Mouse (Mus musculus) gastrocnemius, postnatal 10 days (tissue): ENCODE data around the gene C1ra. TPM values are rescaled to one million over a fixed set of nuclear protein-coding genes. Genes with fewer than 3 reads are reported as not detected.
A peak's percentile ranks its signal among the peaks of the same experiment; 100 is the strongest.
"Not testable (repeated sequence)": the region's sequence is repeated elsewhere in the genome, so short reads cannot be mapped to it uniquely, and the experiment has no call there.

Experiments used
- DNase-seq: peaks from one replicate; pipeline ENCODE4 v3.0.0; 2021; ENCODE audit warnings: mixed read lengths
- long read RNA-seq, 2 experiments: library from polyadenylated mRNA; stranded (forward); transcript quantifications; one replicate each; pipeline ENCODE4 v2.0.0; 2021
- total RNA-seq, 2 experiments: library from RNA; stranded (reverse); gene quantifications; 2 replicates each; pipeline ENCODE4 v1.2.3; 2021

The C1ra gene
- 10 to 100 TPM; 19.4 to 19.7 TPM for total RNA-seq
- long read RNA-seq, experiment 1, transcript C1ra-201 (11 exons, 2,981 nt): major isoform, 25 of 29 reads
- long read RNA-seq, experiment 1, partial matches to known transcripts: 3 of 29 reads
- long read RNA-seq, experiment 1, other reads (novel, unspliced or antisense): 1 of 29 reads
- long read RNA-seq, experiment 2, transcript C1ra-201 (11 exons, 2,981 nt): major isoform, 21 of 22 reads
- long read RNA-seq, experiment 2, partial matches to known transcripts: 1 of 22 reads
- long read RNA-seq, experiment 2, other reads (novel, unspliced or antisense): 0 of 22 reads

DNA sequence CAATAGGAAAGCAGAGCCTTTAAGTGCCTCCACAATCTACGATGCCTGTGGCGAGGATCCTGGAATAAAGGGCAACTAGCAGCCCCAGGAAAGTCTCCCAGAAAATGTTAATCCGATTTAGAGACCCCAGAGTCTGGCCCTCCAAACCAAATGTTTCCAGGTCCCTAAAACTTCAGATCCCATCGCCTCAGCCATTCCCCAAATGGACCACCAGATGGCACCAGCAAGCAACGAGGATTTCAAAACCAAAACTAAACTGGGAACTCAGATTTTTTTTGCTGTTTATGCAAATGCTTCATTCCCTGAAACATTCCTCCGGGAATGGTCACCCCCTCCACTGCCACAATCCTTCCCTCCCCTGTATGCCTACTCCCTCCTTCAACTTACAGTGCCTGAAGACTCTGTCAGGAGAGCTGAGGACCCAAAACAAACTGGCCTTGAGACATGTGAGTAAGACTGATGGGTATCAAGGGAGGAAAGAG is at the start of gene C1ra:
TSS of gene C1ra (plus strand) at position 51 of the 482 bp plus-strand sequence.
- peak; percentile 64 for DNase-seq

DNA sequence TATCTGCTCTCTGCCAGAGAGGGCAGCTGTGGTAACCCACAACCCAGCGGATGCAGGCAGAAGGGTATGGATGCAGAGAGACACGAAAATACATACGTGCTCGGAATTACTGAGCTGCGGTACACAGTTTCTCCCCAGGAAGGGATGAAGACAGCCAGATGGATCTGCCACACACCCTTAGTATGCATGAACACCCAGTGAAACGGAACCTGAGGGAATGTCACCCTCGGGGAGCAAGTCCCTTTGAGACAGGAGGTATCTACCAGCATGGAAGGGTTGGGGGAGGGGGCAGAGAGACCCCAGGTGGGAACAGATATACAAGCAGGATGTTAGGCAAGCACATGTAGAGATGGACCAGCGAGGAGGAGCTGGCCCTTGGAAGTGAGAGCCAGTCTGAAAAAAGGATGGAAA is 48.3 kb upstream of the C1ra start:
- DNase-seq: no peak

DNA sequence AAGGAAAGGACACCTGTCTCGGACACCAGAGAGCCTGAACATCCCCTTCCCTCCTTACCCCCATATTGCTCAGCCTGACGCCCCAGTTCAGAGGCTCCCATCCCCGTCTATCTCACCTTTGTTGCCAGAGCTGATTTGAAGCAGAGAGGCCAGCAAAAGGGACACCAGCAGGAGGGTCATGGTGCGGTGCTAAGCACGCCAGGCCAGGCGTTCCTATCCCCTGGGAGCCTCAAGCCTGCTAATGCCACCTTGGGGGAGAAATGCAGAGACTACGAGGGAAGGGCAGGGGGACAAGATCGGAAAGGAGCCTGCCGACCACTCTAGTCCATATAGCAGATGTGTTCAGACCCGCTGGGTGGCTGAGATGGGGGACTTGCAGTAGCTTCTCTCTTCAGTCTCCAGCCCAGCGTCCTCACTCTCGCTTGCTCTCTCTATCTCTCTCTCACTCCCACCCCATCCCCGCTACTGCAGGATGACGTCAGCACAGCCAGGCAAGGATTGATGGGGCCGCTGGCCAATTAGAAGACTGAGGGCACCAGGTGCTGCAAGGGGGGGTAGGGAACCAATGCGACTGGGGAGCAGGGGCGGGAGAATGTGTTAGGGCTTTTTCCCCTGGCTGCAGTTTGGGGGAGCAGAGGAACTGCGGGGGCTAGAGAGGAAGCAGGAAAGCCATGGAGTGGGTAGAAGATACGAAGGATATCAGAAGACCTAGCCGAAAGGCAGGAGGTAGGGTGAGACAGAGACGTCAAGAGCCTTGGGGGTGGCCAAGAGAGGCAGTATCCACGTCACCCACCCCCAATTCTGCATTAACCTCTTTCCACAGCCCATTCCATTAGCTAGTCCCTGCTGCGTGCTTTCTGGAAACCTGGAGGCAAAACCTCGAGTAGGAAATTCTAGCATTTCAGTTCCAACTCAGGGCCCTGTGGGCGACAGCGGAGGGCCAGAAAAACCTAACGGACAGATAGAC is 47.6 kb upstream of the C1ra start, which contains the start of gene Clstn3:
TSS of gene Clstn3 (minus strand) at position 490 of the 967 bp plus-strand sequence.
- DNase-seq: peak; percentile 65

DNA sequence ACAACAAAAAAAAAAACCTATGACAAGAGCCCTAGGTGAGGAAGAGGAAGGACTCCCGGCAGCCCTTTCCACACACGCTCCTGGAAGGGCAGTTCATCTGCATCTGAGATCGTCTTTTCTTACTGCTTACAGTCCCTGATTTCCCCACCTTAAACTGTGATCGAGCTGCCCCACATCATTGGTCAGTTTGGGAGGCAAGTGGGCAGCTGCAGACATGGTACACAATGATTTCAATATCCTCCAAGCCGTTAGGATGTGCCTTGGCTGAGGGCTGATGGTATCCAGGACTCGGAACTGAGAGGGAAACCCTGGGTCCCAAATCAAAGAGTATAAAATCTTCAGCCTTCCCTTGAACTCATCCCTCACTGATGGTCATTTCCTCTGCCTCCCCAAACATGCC is 46.9 kb upstream of the C1ra start:
- no peak for DNase-seq

DNA sequence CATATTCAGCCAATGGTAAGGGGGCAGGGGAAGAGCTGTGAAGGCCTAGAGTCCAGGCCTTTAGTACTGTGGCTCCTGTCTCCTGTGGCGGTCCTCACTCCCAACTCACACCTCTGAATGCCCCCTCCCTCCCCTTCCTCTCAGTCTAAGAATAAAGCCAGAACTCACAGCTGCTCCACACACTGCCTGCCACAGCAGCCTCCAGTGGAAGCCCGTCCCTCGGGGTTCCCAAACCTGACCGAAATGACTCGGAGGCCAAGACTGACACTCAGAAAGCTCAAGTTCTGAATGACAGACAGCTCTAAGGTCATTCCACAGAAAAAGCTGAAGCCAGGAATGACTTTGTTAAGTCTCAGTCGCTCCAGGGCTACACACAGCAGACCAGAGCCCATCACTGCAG is 46.5 kb upstream of the C1ra start:
- no peak for DNase-seq

DNA sequence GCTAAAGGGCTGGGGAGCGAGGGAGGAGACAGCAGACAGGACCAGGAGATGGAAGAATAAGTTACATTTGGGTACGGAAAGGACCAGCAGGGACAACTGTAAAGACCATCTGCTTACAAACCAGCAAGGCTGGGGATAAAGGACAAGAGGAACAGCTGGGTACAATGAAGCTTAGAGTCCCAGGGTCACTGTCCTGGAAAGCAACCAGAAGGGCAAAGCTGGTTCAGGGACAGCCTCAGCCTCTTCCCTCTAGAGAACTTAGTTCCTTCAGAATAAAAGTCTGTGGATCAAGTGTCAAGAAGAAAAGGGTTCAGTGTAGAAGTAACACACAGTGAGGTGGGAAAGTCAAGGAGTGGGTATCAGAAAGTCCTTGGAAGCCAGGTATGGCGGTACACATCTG is 41.1 kb upstream of the C1ra start:
- DNase-seq: no peak

DNA sequence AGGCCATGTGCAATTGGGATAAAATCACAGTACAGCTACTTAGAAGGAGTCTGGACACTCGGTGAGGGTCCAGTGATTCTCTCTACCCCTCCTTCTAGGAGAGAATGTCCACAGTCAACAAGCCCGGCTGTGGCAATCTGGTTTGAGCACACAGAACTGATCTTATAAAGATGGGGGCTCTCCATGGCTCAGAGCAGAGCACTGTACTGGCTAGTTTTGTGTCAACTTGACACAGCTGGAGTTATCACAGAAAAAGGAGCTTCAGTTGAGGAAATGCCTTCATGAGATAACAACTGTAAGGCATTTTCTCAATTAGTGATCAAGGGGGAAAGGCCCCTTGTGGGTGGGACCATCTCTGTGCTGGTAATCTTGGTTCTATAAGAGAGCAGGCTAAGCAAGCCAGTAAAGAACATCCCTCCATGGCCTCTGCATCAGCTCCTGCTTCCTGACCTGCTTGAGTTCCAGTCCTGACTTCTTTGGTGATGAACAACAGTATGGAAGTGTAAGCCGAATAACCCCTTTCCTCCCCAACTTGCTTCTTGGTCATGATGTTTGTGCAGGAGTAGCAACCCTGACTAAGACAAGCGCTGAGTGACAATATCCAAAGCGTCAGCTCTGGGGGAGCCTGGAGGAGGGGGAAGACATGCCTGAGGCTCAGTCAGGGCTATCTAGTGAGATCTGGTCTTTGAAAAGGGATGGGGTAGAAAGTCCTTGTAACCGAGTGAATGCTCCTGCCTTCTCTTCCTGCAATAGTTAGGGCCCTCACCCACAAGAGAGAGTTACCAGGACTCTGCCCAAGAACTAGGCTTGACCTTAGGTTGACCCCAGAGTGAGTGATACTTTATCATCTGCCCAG is 40.2 kb upstream of the C1ra start:
- not testable (repeated sequence) for DNase-seq

DNA sequence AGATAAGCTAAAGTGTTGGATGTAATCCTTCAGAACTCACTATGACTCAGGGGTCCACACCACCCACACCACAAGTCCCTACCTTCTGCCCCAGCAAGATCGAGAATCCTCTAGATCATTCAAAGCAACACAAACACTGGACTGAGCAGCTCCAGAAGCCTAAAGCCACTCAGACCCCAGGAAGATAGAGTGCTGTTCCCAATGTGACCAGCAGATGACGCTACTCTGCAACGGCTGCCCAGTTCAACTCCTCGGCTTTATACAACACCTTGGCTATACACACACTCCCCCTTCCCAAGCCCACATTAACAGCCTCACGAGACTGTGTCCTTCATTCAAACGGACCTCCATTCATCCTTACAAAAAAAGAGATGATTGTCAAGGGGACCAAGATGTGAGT is 39.4 kb upstream of the C1ra start:
- DNase-seq: peak; percentile 67

DNA sequence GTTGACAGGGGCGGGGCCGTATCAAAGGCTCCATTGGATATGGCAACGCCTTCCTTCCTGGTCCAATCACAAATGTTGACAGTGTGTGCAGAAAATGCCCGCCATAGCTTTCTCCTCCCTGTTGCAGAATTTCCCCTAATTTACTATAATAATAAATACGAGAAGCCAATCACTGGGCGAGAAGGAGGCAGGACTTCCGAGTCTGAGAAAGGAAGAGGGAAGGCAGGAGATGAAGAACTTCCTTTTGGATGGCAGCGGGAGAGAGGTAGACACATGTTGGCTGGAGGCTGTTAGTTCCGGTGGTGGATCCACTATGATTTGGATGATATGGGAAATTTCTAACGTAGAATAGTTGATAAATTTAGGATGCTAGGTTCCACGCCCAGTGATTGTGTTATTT is 37.6 kb upstream of the C1ra start:
- no peak for DNase-seq

DNA sequence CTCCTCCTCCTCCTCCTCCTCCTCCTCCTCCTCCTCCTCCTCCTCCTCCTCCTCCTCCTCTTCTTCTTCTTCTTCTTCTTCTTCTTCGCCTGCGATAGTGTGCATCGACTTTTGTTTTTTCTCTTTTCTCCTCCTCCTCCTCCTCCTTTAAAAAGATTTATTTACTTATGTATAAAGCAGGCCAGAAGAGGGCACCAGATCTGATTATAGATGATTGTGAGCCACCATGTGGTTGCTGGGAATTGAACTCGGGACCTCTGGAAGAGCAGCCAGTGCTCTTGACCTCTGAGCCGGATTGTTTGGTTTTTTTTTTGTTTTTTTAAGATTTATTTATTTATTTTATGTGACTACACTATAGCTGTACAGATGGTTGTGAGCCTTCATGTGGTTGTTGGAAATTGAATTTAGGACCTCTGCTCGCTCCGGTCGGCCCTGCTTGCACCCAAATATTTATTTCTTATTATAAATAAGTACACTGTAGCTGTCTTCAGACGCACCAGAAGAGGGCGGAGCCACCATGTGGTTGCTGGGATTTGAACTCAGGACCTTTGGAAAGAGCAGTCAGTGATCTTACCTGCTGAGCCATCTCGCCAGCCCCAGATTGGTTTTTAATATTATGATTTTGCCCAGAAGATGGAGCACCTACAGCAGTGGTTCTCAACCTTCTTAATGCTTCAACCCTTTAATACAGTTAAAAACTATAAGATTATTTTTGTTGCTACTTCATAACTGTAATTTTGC is 36.7 kb upstream of the C1ra start:
- not testable (repeated sequence) for DNase-seq

DNA sequence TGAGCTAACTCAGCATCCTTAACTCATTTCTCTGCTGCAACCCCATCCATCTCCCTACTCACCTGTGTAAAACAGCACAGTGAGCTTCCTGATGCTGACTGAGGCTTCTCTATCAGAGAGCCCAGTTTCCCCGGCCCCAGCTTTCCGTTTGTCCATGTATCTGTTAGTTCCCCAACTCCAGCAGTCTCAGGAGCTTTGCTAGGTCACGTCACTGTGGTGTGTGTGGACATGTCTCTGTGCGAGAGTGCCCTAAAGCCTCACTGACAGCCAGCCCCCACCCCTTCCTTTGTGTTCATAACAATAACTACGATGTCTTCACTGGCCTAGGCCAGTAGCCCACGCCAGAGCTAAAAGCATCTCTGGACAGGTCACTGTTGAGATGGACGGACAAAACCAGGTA is 36.0 kb upstream of the C1ra start:
- no peak for DNase-seq

DNA sequence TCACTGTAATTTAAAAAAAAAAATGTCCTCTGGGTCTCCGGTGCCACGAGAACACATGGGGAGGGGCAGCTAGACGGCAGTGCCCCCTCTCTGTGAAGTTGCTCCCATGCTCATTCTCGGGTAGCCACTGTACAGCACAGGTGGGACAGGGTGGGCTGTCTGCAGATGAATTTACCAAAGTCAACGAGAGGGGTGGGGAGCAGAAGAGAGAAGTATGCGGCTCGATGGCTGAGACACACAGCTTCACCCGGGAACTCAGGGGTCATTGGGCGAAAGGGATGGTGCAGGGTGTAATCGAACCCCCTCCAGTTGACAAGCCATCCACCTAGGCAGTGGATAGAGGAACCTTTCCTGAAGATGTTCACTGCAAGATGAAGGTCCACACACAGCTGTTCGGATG is 35.4 kb upstream of the C1ra start:
- no peak for DNase-seq

DNA sequence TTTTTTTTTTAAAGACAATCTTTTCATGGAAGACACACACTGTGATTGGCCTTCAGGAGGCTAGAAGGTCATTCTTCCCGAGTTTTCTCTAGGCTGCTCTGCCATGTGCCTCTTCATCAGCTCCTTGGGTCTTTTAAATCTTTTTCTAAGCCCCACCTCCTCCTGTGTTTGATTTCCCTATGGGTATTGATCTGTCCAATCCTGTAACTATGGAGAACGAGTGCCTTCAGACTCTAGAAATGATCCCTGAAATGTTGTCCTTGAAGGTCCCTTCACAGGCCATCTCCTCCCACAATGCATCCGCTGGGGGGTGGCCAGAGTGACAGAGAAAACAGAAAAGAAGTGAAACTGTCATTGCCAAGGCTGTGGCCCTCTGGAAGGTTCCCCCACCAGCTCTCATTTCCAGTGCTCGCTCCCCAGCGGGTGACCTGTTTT is 35.0 kb upstream of the C1ra start:
- no peak for DNase-seq

DNA sequence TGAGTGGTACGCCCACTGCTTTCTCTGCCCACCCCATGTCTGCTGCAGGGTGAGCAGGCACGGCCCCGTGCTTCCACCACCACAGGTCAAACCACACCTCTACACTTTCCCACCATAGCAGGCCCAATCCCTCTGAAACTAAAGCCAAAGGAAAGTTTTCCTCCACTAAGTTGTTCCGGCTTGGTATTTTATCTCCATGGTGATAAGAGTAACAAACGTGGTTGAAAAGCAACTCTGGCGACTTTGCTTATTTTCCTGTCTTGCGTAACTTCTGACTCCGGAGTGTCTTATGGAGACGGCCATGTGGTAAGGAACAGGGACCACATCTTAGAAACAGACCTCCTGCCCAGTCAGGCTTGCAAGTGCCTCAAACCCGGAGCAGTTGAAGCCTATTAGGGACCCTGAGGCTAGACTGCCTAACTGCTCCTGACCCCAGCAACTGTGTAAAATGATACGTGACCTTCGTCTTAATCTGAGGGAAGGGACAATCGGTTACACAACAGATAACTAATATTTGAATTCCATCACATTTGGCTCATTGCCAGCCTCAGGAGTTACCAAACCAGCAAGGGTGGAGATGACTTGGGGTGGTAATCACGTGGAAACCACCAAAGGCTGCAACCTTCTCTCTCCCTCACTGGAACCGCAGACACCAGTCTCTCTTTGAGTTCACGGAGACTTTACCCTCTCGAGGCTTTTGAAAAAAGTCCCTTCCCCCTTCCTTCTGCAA is 34.1 kb upstream of the C1ra start:
- DNase-seq: no peak

DNA sequence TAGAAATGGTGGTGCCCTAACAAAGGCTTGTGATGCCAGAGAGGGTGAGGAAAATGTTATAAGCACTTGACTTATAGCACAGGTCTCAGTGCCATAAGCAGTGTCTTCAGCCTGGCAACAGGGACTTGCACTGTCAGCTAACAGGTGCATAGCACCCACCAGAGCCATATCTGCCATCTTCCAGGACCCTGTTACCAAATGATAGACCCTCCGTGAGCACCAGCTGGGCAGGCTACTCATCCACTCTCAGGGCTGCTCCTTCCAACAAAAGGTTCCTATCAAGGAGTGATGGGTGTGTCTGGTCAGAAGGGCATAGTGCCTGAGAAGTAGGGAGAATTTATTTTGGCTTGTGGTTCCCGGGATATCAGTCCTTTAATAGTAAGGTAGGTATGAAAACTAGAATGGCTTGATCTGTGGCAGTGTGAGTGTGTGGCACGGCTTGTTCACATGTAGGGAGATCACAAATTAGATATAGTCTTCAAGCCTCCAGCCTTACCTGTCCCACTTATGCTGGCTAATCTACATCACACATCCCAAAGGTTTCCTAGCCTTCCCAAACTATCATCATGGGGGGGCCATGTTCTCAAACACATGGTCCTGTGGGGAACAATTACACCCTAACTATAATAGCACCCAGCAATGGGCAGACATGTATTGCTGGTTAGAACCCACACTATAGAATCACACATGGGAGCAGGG is 33.2 kb upstream of the C1ra start:
- DNase-seq: no peak

DNA sequence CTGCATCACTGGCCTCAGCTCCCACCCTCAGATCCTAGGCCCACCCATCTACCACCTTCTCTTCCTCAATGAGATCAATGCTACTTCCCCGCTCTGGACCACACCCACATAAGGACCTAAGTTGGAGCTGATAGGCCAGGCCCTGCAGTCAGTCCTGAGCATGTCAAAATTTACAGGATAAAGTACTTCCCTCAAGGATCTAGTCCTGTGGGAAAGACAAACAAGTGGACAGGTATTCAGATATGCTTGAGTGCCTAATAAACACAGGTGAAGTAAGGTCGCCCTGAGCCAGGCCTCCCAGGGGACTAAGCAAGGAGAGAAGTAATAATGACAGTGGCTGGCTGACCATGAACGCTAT is 32.7 kb upstream of the C1ra start:
- DNase-seq: no peak

DNA sequence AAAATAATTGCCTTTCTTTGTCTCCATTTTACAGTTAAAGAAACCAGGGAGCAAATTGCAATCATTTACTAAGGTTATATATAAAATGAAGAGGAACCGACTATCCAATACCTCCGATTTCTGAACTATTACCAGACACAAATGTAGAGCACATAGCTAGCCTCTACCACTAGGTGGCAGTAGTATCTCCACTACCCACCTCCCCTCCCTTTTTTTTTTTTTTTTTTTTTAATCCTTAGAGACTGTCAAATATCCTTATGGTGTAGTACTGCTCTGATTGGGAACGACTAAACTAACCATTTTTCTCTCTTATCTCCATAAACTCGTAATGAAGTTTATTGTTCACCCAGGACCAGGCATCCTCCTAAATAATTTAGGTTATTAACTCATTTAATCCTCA is 31.9 kb upstream of the C1ra start:
- no peak for DNase-seq

DNA sequence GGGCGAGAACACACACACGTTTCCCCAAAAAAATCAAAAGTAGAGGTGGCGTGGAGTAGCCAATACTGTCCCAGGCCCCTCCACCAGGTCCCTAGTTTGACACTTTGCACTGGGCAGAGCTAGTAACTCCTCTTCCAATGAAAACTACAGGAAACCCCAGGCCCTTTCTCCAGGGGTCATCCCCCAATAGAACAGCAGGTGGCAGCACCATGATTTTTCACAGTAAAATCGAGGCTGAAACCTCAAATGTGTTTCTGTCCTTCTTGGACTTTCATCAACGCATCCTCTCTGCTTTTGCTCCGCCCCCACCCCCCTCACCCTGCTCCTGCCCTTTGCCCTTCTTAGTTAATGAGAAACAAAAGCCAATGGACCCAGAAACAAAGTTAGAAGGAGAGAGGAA is 30.6 kb upstream of the C1ra start:
- DNase-seq: peak; percentile 60

DNA sequence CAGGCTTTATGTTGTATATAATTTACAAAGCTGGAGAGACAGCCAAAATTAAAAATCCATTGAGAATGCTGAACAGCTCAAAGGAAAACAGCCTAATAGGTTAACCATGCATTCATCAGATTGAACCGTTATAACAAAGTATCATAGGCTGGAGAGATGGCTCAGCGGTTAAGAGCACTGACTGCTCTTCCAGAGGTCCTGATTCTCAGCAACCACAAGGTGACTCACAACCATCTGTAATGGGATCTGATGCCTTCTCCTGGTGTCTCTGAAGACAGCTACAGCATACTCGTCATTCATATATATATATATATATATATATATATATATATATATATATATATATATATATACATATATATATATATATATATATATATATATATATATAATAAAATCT is 28.4 kb upstream of the C1ra start:
- DNase-seq: not testable (repeated sequence)

DNA sequence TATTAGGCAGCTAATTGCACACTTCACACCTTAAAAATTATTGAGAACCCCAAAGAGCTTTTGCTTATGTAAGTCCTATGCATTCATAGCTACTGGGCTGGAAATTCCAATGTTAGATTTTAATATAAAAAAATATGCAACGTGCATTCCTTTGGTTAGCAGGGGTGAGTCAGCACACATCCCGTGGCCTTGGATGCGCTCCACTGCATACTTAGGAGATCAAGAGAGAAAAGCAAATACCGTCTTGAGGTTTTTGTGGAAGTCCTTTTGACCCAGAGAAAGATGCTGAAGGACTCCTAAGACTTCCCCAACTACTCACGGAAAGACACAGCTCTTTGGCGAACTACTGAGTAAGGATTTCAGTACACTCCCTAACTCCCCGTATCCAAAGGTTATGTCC is 27.4 kb upstream of the C1ra start:
- no peak for DNase-seq
